Mouse (Mus musculus) heart, embryonic 14.5 days (tissue): Measurements from ENCODE around the gene Ncstn. TPM values are rescaled to one million over a fixed set of nuclear protein-coding genes. Genes with fewer than 3 reads are reported as not detected.

ENCODE experiments used
- ATAC-seq: fragments of 200-750 bp; cut with Nextera tagmentation; 2 replicates; pipeline ENCODE4 v1.8.0; 2017; ENCODE audit warnings: low read depth, moderate TSS enrichment; ENCODE audit not compliant: insufficient number of reproducible peaks, insufficient read depth, low FRiP score
- H3K27ac ChIP-seq, 2 experiments: fragments of 200-500 bp in 1 of 2; fragments of 300-500 bp in 1 of 2; sonication (generic) in 1 of 2; replicated peaks in 1 of 2; 2 replicates each; pipeline ENCODE4 v1.5.1; 2012 to 2014; ENCODE audit warnings: low read depth in 2 of 2, low read length in 2 of 2, control low read depth in 1 of 2, mild to moderate bottlenecking in 1 of 2, mixed read lengths in 1 of 2; ENCODE audit not compliant: control insufficient read depth in 1 of 2, insufficient read depth in 1 of 2
- H3K27me3 ChIP-seq: fragments of 300-500 bp; sonication (generic); 2 replicates; pipeline ENCODE4 v1.6.1; 2014; ENCODE audit warnings: mild to moderate bottlenecking, low read length, control low read depth; ENCODE audit not compliant: control insufficient read depth, insufficient read depth
- H3K36me3 ChIP-seq: fragments of 300-500 bp; sonication (generic); 2 replicates; pipeline ENCODE4 v1.6.1; 2014; ENCODE audit warnings: mild to moderate bottlenecking, control low read depth, low read length, mixed read lengths; ENCODE audit not compliant: control insufficient read depth, insufficient read depth
- H3K4me1 ChIP-seq, 2 experiments: fragments of 200-500 bp in 1 of 2; fragments of 300-500 bp in 1 of 2; sonication (generic) in 1 of 2; 2 replicates each; pipeline ENCODE4 v1.6.1; 2012 to 2014; ENCODE audit warnings: low read length in 2 of 2, control low read depth in 1 of 2, mixed read lengths in 1 of 2; ENCODE audit not compliant: control insufficient read depth in 2 of 2, insufficient read depth in 2 of 2
- H3K4me2 ChIP-seq: fragments of 300-500 bp; sonication (generic); 2 replicates; pipeline ENCODE4 v1.6.1; 2014; ENCODE audit warnings: mild to moderate bottlenecking, low read length
- H3K4me3 ChIP-seq, 2 experiments: fragments of 200-500 bp in 1 of 2; fragments of 300-500 bp in 1 of 2; sonication (generic) in 1 of 2; 2 replicates each; pipeline ENCODE4 v1.5.1; 2012 to 2014; ENCODE audit warnings: low read length in 2 of 2, mild to moderate bottlenecking in 2 of 2, control low read depth in 1 of 2, low read depth in 1 of 2, moderate library complexity in 1 of 2; ENCODE audit not compliant: control insufficient read depth in 1 of 2, insufficient read depth in 1 of 2
- H3K9ac ChIP-seq: fragments of 300-500 bp; sonication (generic); 2 replicates; pipeline ENCODE4 v1.6.1; 2014; ENCODE audit warnings: mild to moderate bottlenecking, low read length
- H3K9me3 ChIP-seq: fragments of 300-500 bp; sonication (generic); 2 replicates; pipeline ENCODE4 v1.6.1; 2016; ENCODE audit warnings: low read length, control low read depth; ENCODE audit not compliant: control insufficient read depth
- WGBS: fragments of 180-500 bp; shearing (Covaris S2); extraction: QIAGEN DNeasy Blood & Tissue Kit; methylation state at CpG from one replicate; pipeline ENCODE4 v1.1.7; 2014; 5-methylcytosine and 5-hydroxymethylcytosine counted together
- polyA plus RNA-seq: library from polyadenylated mRNA; unstranded; fragments of >200 nt; fragmentation: Nextera tagmentation; extraction: Ambion mirVana; gene quantifications from 2 replicates; pipeline ENCODE4 v1.2.1, GENCODE M21; 2014

Ncstn gene
- polyA plus RNA-seq, 1 experiment from 2014 or later = 120 TPM

DNA sequence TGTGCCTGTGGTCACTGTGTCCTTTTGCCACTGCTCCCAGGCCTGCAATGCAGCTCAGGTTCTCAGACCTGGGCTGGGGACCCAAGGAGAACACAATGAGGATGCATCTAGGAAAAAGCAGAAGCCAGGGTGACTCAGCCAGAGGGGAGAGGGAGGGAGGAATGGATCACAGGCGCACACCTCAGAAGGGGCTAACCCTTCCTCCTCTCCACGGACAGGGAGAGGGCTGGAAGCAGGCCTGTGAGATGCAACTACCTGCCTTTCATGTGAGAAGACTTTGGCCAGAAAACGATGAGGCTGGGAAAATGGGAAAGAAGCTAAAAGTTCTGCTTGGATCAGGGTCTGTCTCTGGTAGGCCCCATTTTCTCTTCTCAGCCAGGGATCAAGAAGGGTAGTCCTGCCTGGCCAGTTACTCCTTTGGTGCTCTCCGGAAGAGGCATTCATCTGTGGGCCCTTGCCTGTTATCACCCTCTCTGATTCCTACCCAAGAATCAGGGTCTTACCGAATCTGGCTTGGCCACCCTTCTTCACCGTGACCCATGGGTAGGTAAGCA, 65.0 kb downstream of the Ncstn start:
- Histone ChIP-seq H3K4me2 (no peak overlapping the region), H3K36me3 (peaks cover 7% of the 10 kb centered on the region; the same call in 1 of the 2 replicates), H3K27me3 (no peaks in the 10 kb centered on the region), H3K27ac (no peak overlapping the region; a peak in 1 of 4 replicates), H3K4me1 (peaks cover 9 to 19% of the 10 kb centered on the region in 2 experiments), H3K4me3 (no peak overlapping the region), H3K9ac (no peak overlapping the region), H3K9me3 (no peaks in the 10 kb centered on the region)
- ATAC-seq = no peak
- 88% methylated on average over 6 of the region's 6 CpGs for WGBS

DNA sequence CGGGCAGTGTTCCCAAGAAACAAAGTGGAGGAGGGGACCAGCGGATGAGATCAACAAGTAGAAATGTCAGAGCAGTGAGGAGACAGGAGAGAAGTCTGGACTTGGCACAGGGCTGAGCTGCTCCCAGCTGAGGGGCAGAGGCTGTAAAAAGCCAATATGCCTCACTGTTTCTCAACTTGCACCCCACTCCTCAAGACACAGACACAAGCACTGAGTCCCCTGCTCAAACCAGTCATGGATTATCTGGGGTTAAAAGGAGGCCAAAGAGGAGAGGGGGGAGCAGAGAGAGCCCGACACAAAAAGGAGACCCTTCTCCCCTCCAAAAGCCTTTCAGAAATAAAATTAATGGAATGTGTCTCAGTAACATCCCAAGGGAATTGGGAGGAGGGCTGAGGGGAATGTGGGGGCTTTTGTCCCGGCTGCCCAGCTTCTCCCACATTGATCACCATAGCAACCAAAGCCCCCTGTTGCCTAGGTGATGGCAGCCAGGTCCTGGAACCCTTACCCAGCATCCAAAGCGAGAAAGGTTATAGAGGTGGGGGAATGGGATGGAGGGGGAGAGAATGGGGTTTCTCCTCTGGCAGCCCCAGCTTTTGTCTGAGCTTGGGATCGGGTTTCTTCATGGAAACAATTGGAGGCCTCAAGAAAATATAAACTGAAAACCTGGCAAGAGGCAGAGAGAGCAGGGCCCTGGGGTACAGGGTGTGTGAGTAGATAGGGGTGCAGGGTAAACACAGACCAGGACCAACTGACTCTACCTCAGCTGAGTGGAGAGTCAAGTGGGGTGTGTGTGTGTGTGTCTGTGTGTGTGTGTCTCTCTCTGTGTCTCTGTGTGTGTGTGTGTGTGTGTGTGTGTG, 65.7 kb downstream of the Ncstn start:
- peaks cover 9 to 19% of the 10 kb centered on the region in 2 experiments for H3K4me1 ChIP-seq
- no peak for ATAC-seq
- no peak overlapping the region for H3K4me2 ChIP-seq
- H3K36me3 ChIP-seq = peaks cover 9% of the 10 kb centered on the region; the same call in 1 of the 2 replicates
- WGBS = 46% methylated on average over 6 of the region's 6 CpGs
- peak overlapping the region in 1 of 2 experiments; percentile 45; a peak in 1 of 4 replicates for H3K27ac ChIP-seq
- H3K4me3 ChIP-seq = no peak overlapping the region
- no peaks in the 10 kb centered on the region for H3K9me3 ChIP-seq
- no peak overlapping the region for H3K9ac ChIP-seq
- no peaks in the 10 kb centered on the region for H3K27me3 ChIP-seq

- WGBS = 67% methylated on average over 8 of the region's 8 CpGs
- Histone ChIP-seq H3K36me3 (peaks cover 17% of the 10 kb centered on the region; the same call in 1 of the 2 replicates), H3K27ac (peak overlapping the region in 1 of 2 experiments; percentile 45; a peak in 1 of 4 replicates), H3K4me3 (no peak overlapping the region), H3K4me1 (peaks cover 9 to 19% of the 10 kb centered on the region in 2 experiments), H3K9ac (peak overlapping the region; percentile 7; the same call in 1 of the 2 replicates), H3K9me3 (no peaks in the 10 kb centered on the region), H3K4me2 (0 out of 2 replicates have a peak overlapping the region, but pooled peaks have one; percentile 11), H3K27me3 (no peaks in the 10 kb centered on the region)
- ATAC-seq = no peak
Observed at GRCm38 (mm10) chr1:172016031-172016430, 66.6 kb downstream of the Ncstn start.

Other genes with a start within 250 kb of the Ncstn start
- gene Cd84, start 243.1 kb downstream of the Ncstn start, polyA plus RNA-seq = 2.0 and 2.1 TPM in 2 replicates
- gene Gm10521, start 187.1 kb downstream of the Ncstn start, polyA plus RNA-seq = not detected in 2 replicates
- gene Slamf6, start 165.3 kb downstream of the Ncstn start, polyA plus RNA-seq = 0.14 and 0.22 TPM in 2 replicates
- 9.2 and 10.0 TPM in 2 replicates for gene Vangl2, start 54.4 kb downstream of the Ncstn start, polyA plus RNA-seq
- gene Nhlh1, start 25.2 kb downstream of the Ncstn start, polyA plus RNA-seq = not detected in 2 replicates
- 157 and 163 TPM in 2 replicates for gene Copa, start 266 bp downstream of the Ncstn start, polyA plus RNA-seq
- 119 and 136 TPM in 2 replicates for gene Pex19, start 44.0 kb upstream of the Ncstn start, polyA plus RNA-seq
- 101 and 104 TPM in 2 replicates for gene Dcaf8, start 65.3 kb upstream of the Ncstn start, polyA plus RNA-seq
- 160 and 166 TPM in 2 replicates for gene Pea15a, start 124.0 kb upstream of the Ncstn start, polyA plus RNA-seq
- gene Casq1, start 137.1 kb upstream of the Ncstn start, polyA plus RNA-seq = 138 and 148 TPM in 2 replicates
- gene Atp1a4, start 175.6 kb upstream of the Ncstn start, polyA plus RNA-seq = 0.23 and 0.26 TPM in 2 replicates
- gene Igsf8, start 178.8 kb upstream of the Ncstn start, polyA plus RNA-seq = 20.7 and 24.7 TPM in 2 replicates
- 5.3 and 7.3 TPM in 2 replicates for gene Atp1a2, start 215.3 kb upstream of the Ncstn start, polyA plus RNA-seq
- gene Kcnj9, start 246.5 kb upstream of the Ncstn start, polyA plus RNA-seq = not detected in 2 replicates